Mouse (Mus musculus): Measurements from ENCODE around the gene Hoxc9. TPM values are rescaled to one million over a fixed set of nuclear protein-coding genes. Genes with fewer than 3 reads are reported as not detected.
A peak's percentile ranks its signal among the peaks of the same experiment; 100 is the strongest.

Gene Hoxc9
- polyA plus RNA-seq, 1 experiment: not detected

GRCm38 (mm10) chr15:103010847-103011555 lies 34.8 kb downstream of the Hoxc9 start:
- H3K4me1 ChIP-seq (ENCODE audit: control insufficient read depth, insufficient read depth, insufficient read length, low read length): 0 out of 2 replicates have a peak, but pooled peaks cover 2% of the 10 kb centered on the region
- peak overlapping the region; percentile 91 for H3K27ac ChIP-seq (replicated peaks; ENCODE audit: low read depth, low read length)
- H3K4me3 ChIP-seq (ENCODE audit: insufficient read depth, low read depth, low read length): peak overlapping the region; percentile 91

DNA sequence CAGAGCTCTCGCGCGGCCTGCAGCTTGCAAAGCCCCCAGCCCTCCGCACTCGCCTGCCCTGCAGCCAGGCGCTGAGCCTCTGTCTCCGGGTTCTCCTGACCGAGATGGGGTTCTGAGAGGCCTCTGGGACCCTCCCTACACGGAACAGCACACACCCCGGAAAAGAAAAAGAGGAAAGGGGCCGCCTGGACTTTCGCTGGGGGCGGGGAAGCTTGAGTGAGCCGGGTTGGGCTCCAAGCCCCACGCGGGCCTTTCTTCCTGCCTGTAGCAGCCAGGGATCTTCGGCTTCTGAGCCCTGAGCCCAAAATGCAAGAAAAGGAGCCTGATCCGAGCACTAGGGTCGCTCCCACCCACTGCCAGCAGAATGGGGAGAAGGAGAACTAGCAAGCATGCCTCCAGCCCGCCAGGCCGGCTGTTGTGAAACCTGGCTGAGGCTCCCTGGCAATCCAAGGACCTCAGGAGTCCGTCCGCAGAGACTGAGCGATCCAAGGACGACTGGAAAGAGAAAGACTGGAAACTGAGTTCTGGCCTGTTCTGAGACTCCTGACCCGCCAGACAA lies 35.8 kb downstream of the Hoxc9 start:
- H3K4me3 ChIP-seq (ENCODE audit: insufficient read depth, low read depth, low read length): peak overlapping the region; percentile 57

DNA sequence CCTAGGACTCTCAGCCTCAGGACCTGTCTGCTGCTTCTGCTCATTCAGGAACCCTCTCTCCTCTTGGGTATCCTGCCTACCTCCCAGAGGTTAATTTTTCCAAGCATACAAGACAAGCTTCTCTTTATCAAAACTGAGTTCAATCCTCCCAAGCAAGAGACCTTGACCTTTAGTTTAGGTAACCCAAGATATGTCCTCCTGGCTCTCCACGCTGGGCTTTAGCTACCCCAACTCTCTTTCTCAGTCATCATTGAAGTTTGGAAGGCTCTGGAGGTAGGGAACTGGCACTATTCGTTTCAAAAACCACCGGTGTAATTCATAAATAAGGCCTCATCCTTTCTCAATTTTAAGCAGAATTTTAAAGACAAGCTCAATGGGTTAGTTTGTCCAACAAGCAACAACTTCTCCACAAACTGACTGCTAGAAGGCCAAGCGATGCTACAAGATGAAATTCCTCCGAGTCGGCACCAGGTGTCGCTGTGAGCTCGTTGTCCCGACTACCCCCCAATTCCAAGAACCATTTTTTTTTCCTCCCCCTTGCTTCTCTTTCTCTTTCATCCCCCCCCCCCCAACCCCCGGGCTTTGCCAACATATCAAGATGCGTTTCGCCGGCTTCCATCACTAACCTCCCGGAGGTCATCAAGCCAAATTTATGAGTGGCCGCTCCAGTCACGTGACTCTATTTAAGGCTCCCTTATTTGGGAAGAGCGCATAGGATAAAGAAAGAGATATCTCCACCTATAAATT lies 37.2 kb downstream of the Hoxc9 start:
- H3K4me3 ChIP-seq (ENCODE audit: insufficient read depth, low read depth, low read length): peak overlapping the region; percentile 74
- H3K4me1 ChIP-seq (ENCODE audit: control insufficient read depth, insufficient read depth, insufficient read length, low read length): 0 out of 2 replicates have a peak, but pooled peaks cover 5% of the 10 kb centered on the region
- H3K27ac ChIP-seq (replicated peaks; ENCODE audit: low read depth, low read length): no peak overlapping the region; the same call in 1 of the 2 replicates

More for the DNA sequence above, 35.8 kb downstream of the Hoxc9 start:
- 0 out of 2 replicates have a peak, but pooled peaks cover 4% of the 10 kb centered on the region for H3K4me1 ChIP-seq (ENCODE audit: control insufficient read depth, insufficient read depth, insufficient read length, low read length)
- H3K27ac ChIP-seq (replicated peaks; ENCODE audit: low read depth, low read length): peak overlapping the region; percentile 93

GRCm38 (mm10) chr15:103014166-103015008 lies 38.1 kb downstream of the Hoxc9 start:
- H3K4me3 ChIP-seq (ENCODE audit: insufficient read depth, low read depth, low read length): peak overlapping the region; percentile 74
- 0 out of 2 replicates have a peak, but pooled peaks cover 5% of the 10 kb centered on the region for H3K4me1 ChIP-seq (ENCODE audit: control insufficient read depth, insufficient read depth, insufficient read length, low read length)
- peak overlapping the region; percentile 78 for H3K27ac ChIP-seq (replicated peaks; ENCODE audit: low read depth, low read length)

DNA sequence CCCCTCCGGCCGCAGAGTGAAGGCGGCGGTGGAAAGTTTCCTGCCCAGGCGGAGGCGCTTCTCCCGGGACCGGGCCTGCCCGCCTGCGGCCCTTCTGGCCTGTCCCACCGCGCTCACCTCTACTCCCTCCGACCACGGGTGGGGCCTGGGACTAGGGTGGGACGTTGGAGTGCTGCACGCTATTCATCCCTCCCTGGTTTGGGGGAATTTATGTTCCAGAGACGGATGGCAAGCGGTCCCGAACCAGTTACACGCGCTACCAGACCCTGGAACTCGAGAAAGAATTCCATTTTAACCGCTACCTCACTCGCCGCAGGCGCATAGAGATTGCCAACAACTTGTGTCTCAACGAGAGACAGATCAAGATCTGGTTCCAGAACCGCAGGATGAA lies 38.8 kb downstream of the Hoxc9 start:
- Histone ChIP-seq H3K27ac (replicated peaks; ENCODE audit: low read depth, low read length) (peak overlapping the region; percentile 78), H3K4me1 (ENCODE audit: control insufficient read depth, insufficient read depth, insufficient read length, low read length) (0 out of 2 replicates have a peak, but pooled peaks cover 5% of the 10 kb centered on the region), H3K4me3 (ENCODE audit: insufficient read depth, low read depth, low read length) (peak overlapping the region; percentile 74)

GRCm38 (mm10) chr15:103015406-103016166 lies 39.3 kb downstream of the Hoxc9 start:
- Histone ChIP-seq H3K4me1 (ENCODE audit: control insufficient read depth, insufficient read depth, insufficient read length, low read length) (0 out of 2 replicates have a peak, but pooled peaks cover 5% of the 10 kb centered on the region), H3K27ac (replicated peaks; ENCODE audit: low read depth, low read length) (peak overlapping the region; percentile 78), H3K4me3 (ENCODE audit: insufficient read depth, low read depth, low read length) (peak overlapping the region; percentile 74)

- Histone ChIP-seq H3K4me3 (ENCODE audit: insufficient read depth, low read depth, low read length) (no peak within 1 kb of the TSS), H3K4me1 (ENCODE audit: control insufficient read depth, insufficient read depth, insufficient read length, low read length) (0 out of 2 replicates have a peak, but pooled peaks cover 3% of the 10 kb centered on the region), H3K27ac (replicated peaks; ENCODE audit: low read depth, low read length) (peak within 1 kb of the TSS; percentile 12; the same call in 1 of the 2 replicates)
Observed at GRCm38 (mm10) chr15:103018636-103019035, 42.4 kb downstream of the Hoxc9 start, which contains the start of gene Hoxc4. Hoxc4 (plus strand) TSS chr15:103018934.

DNA sequence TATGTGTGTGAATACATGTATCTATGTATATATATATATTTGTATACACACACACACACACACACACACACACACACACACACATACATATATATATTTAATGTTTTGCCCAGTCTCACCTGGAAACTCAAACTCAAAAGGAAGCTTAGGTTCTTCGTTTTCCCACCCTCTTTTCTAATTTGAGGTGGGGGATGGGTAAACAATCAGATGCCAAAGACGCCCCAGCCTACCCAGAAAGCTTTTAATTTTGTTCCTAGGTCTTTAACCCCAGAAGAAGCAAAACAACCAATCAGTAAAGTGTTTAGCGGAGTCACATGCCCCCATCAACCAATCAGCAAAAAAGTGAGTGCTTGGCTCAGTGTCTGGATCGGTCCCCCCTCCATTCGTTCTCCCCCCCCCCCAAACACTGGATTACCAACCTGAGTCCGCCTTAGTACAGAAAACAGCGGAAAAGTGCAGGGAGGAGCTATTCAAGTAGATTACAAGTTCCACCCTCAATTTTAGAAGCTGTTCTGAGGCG lies 44.7 kb downstream of the Hoxc9 start:
- Histone ChIP-seq H3K27ac (replicated peaks; ENCODE audit: low read depth, low read length) (peak overlapping the region; percentile 70), H3K4me3 (ENCODE audit: insufficient read depth, low read depth, low read length) (peak overlapping the region; percentile 47), H3K4me1 (ENCODE audit: control insufficient read depth, insufficient read depth, insufficient read length, low read length) (0 out of 2 replicates have a peak, but pooled peaks cover 3% of the 10 kb centered on the region)

GRCm38 (mm10) chr15:103021544-103021943 lies 45.3 kb downstream of the Hoxc9 start:
- H3K27ac ChIP-seq (replicated peaks; ENCODE audit: low read depth, low read length): peak overlapping the region; percentile 70
- peak overlapping the region; percentile 47 for H3K4me3 ChIP-seq (ENCODE audit: insufficient read depth, low read depth, low read length)
- H3K4me1 ChIP-seq (ENCODE audit: control insufficient read depth, insufficient read depth, insufficient read length, low read length): peaks cover 7% of the 10 kb centered on the region; the same call in 1 of the 2 replicates

DNA sequence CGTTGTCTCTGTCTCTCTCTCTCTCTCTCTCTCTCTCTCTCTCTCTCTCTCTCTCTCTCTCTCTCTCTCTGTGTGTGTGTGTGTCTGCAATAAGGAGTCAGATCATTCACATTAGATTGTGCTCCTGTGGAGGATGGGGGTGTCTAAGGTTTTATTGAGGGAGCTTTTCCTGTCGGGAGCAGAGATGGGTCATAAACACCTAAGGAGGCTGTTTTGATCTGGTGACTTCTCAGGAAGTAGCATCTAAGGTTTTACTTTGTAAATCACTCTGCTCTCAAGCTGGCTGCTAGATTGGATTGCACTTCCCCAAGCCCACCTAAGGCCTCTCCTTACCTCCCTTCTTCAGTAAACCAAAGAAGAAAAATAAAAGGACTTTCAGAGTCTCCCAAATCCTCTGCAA lies 47.9 kb downstream of the Hoxc9 start:
- H3K4me1 ChIP-seq (ENCODE audit: control insufficient read depth, insufficient read depth, insufficient read length, low read length): peaks cover 7% of the 10 kb centered on the region
- H3K4me3 ChIP-seq (ENCODE audit: insufficient read depth, low read depth, low read length): no peak overlapping the region
- no peak overlapping the region for H3K27ac ChIP-seq (replicated peaks; ENCODE audit: low read depth, low read length)

- peak overlapping the region; percentile 39 for H3K27ac ChIP-seq (replicated peaks; ENCODE audit: low read depth, low read length)
- peak overlapping the region; percentile 55 for H3K4me3 ChIP-seq (ENCODE audit: insufficient read depth, low read depth, low read length)
Observed at GRCm38 (mm10) chr15:103027266-103028235, 51.3 kb downstream of the Hoxc9 start.

GRCm38 (mm10) chr15:103028916-103029512 lies 52.8 kb downstream of the Hoxc9 start:
- H3K4me1 ChIP-seq (ENCODE audit: control insufficient read depth, insufficient read depth, insufficient read length, low read length): peaks cover 7% of the 10 kb centered on the region
- H3K27ac ChIP-seq (replicated peaks; ENCODE audit: low read depth, low read length): no peak overlapping the region

More at GRCm38 (mm10) chr15:103027266-103028235, 51.3 kb downstream of the Hoxc9 start:
- H3K4me1 ChIP-seq (ENCODE audit: control insufficient read depth, insufficient read depth, insufficient read length, low read length): peaks cover 7% of the 10 kb centered on the region

More at GRCm38 (mm10) chr15:103028916-103029512, 52.8 kb downstream of the Hoxc9 start:
- H3K4me3 ChIP-seq (ENCODE audit: insufficient read depth, low read depth, low read length): no peak overlapping the region
